Mouse (Mus musculus): Measurements from ENCODE around the gene Cacna1c.

Cacna1c gene

GRCm38 (mm10) chr6:119204915-119205314 lies 8.7 kb upstream of the Cacna1c start:
- no peak for DNase-seq

GRCm38 (mm10) chr6:119204286-119204685 lies 8.1 kb upstream of the Cacna1c start:
- DNase-seq = no peak

GRCm38 (mm10) chr6:119201575-119201974 lies 5.4 kb upstream of the Cacna1c start:
- no peak for DNase-seq

GRCm38 (mm10) chr6:119200362-119200761 lies 4.1 kb upstream of the Cacna1c start:
- DNase-seq = no peak

GRCm38 (mm10) chr6:119199274-119199879 lies 3.2 kb upstream of the Cacna1c start:
- no peak for DNase-seq

GRCm38 (mm10) chr6:119198534-119199273 lies 2.5 kb upstream of the Cacna1c start:
- no peak for DNase-seq

- no peak for DNase-seq
Observed at GRCm38 (mm10) chr6:119194601-119195000, 1.6 kb downstream of the Cacna1c start.

GRCm38 (mm10) chr6:119194161-119194560 lies 2.1 kb downstream of the Cacna1c start:
- DNase-seq = no peak

GRCm38 (mm10) chr6:119193571-119194154 lies 2.6 kb downstream of the Cacna1c start:
- no peak for DNase-seq

GRCm38 (mm10) chr6:119191478-119191877 lies 4.7 kb downstream of the Cacna1c start:
- DNase-seq = no peak

GRCm38 (mm10) chr6:119187631-119188030 lies 8.6 kb downstream of the Cacna1c start:
- no peak for DNase-seq

- no peak for DNase-seq
Observed at GRCm38 (mm10) chr6:119186658-119187057, 9.6 kb downstream of the Cacna1c start.

GRCm38 (mm10) chr6:119183781-119184180 lies 12.4 kb downstream of the Cacna1c start:
- DNase-seq = no peak

- DNase-seq = no peak
Observed at GRCm38 (mm10) chr6:119182211-119182610, 14.0 kb downstream of the Cacna1c start.

- no peak for DNase-seq
Observed at GRCm38 (mm10) chr6:119180188-119180587, 16.0 kb downstream of the Cacna1c start.

- no peak for DNase-seq
Observed at GRCm38 (mm10) chr6:119177101-119177500, 19.1 kb downstream of the Cacna1c start.

GRCm38 (mm10) chr6:119176103-119176502 lies 20.1 kb downstream of the Cacna1c start:
- no peak for DNase-seq

GRCm38 (mm10) chr6:119175078-119175853 lies 21.0 kb downstream of the Cacna1c start, which contains the start of gene Dcp1b:
Gene Dcp1b, plus strand, starts transcription at chr6:119175253.
- DNase-seq = peak; percentile 84

- DNase-seq = no peak
Observed at GRCm38 (mm10) chr6:119174307-119175074, 21.7 kb downstream of the Cacna1c start.

- no peak for DNase-seq
Observed at GRCm38 (mm10) chr6:119165677-119166076, 30.5 kb downstream of the Cacna1c start.

- DNase-seq = no peak
Observed at GRCm38 (mm10) chr6:119145109-119145508, 51.1 kb downstream of the Cacna1c start.

GRCm38 (mm10) chr6:119139561-119139960 lies 56.7 kb downstream of the Cacna1c start:
- DNase-seq = no peak
